Mouse (Mus musculus) midbrain, embryonic 12.5 days (tissue): ENCODE results near the gene Ugdh. TPM values are rescaled to one million over a fixed set of nuclear protein-coding genes. Genes with fewer than 3 reads are reported as not detected.
"Not testable (repeated sequence)": the region's sequence is repeated elsewhere in the genome, so short reads cannot be mapped to it uniquely, and the experiment has no call there.

Source experiments
- ATAC-seq: fragments of 200-750 bp; cut with Nextera tagmentation; 2 replicates; pipeline ENCODE4 v1.8.0; 2017; ENCODE audit warnings: low read depth, moderate TSS enrichment, moderate library complexity; ENCODE audit not compliant: low FRiP score
- H3K27ac ChIP-seq: fragments of 300-500 bp; sonication (generic); replicated peaks from 2 replicates; pipeline ENCODE4 v1.5.1; 2016; ENCODE audit warnings: mild to moderate bottlenecking
- H3K27me3 ChIP-seq: fragments of 300-500 bp; sonication (generic); 2 replicates; pipeline ENCODE4 v1.6.1; 2016; ENCODE audit warnings: mild to moderate bottlenecking
- H3K36me3 ChIP-seq: fragments of 300-500 bp; sonication (generic); 2 replicates; pipeline ENCODE4 v1.6.1; 2016
- H3K4me1 ChIP-seq: fragments of 300-500 bp; sonication (generic); 2 replicates; pipeline ENCODE4 v1.6.1; 2016
- H3K4me2 ChIP-seq: fragments of 300-500 bp; sonication (generic); replicated peaks from 2 replicates; pipeline ENCODE4 v1.6.1; 2016; ENCODE audit warnings: mild to moderate bottlenecking, moderate library complexity
- H3K4me3 ChIP-seq: fragments of 300-500 bp; sonication (generic); 2 replicates; pipeline ENCODE4 v1.5.1; 2016; ENCODE audit warnings: mild to moderate bottlenecking
- H3K9ac ChIP-seq: fragments of 300-500 bp; sonication (generic); replicated peaks from 2 replicates; pipeline ENCODE4 v1.6.1; 2016; ENCODE audit warnings: mild to moderate bottlenecking, moderate library complexity
- H3K9me3 ChIP-seq: fragments of 300-500 bp; sonication (generic); 2 replicates; pipeline ENCODE4 v1.6.1; 2016; ENCODE audit warnings: mild to moderate bottlenecking
- WGBS: fragments of 180-500 bp; shearing (Covaris S2); methylation state at CpG from one replicate; pipeline ENCODE4 v1.1.7; 2016; 5-methylcytosine and 5-hydroxymethylcytosine counted together
- polyA plus RNA-seq: library from polyadenylated mRNA; unstranded; fragments of >200 nt; fragmentation: Nextera tagmentation; extraction: Ambion mirVana; gene quantifications from 2 replicates; pipeline ENCODE4 v1.2.1, GENCODE M21; 2016

The Ugdh gene
- polyA plus RNA-seq, result 67.7 and 69.3 TPM in 2 replicates

GRCm38 (mm10) chr5:65435806-65436561 is at the start of gene Ugdh:
Gene Ugdh, minus strand, starts transcription at chr5:65435949.
- H3K9me3 ChIP-seq, result no peaks in the 10 kb centered on the region
- under 1% methylated on average over 51 of the region's 51 CpGs for WGBS
- H3K4me2 ChIP-seq, result peak within 1 kb of the TSS; percentile 62
- H3K27me3 ChIP-seq, result no peaks in the 10 kb centered on the region
- H3K9ac ChIP-seq, result peak within 1 kb of the TSS; percentile 81
- peak; percentile 98 for ATAC-seq
- H3K4me3 ChIP-seq, result peak within 1 kb of the TSS; percentile 85
- peaks cover 10% of the 10 kb centered on the region for H3K4me1 ChIP-seq
- H3K36me3 ChIP-seq, result no peaks in the 10 kb centered on the region
- peak within 1 kb of the TSS; percentile 75 for H3K27ac ChIP-seq

- no peak overlapping the region for H3K27ac ChIP-seq
- ATAC-seq, result no peak
- H3K4me3 ChIP-seq, result no peak overlapping the region
- WGBS, result 89% methylated on average over 4 of the region's 4 CpGs
- H3K4me1 ChIP-seq, result no peaks in the 10 kb centered on the region
- no peak overlapping the region for H3K9ac ChIP-seq
- no peaks in the 10 kb centered on the region for H3K36me3 ChIP-seq
- H3K4me2 ChIP-seq, result no peak overlapping the region
- H3K9me3 ChIP-seq, result no peaks in the 10 kb centered on the region
- H3K27me3 ChIP-seq, result no peaks in the 10 kb centered on the region
Observed at GRCm38 (mm10) chr5:65482996-65483395, 47.2 kb upstream of the Ugdh start.

- Histone ChIP-seq H3K4me1 (no peaks in the 10 kb centered on the region), H3K36me3 (no peaks in the 10 kb centered on the region), H3K9me3 (no peaks in the 10 kb centered on the region), H3K4me3 (no peak overlapping the region), H3K27ac (no peak overlapping the region), H3K27me3 (no peaks in the 10 kb centered on the region), H3K9ac (no peak overlapping the region), H3K4me2 (no peak overlapping the region)
- 87% methylated on average over 4 of the region's 4 CpGs for WGBS
- ATAC-seq, result no peak
Observed at GRCm38 (mm10) chr5:65480511-65480910, 44.8 kb upstream of the Ugdh start.

- no peaks in the 10 kb centered on the region for H3K4me1 ChIP-seq
- no peaks in the 10 kb centered on the region for H3K9me3 ChIP-seq
- no peak overlapping the region for H3K4me3 ChIP-seq
- H3K9ac ChIP-seq, result no peak overlapping the region
- no peak overlapping the region for H3K27ac ChIP-seq
- no peak overlapping the region for H3K4me2 ChIP-seq
- 90% methylated on average over 9 of the region's 9 CpGs for WGBS
- H3K36me3 ChIP-seq, result no peaks in the 10 kb centered on the region
- no peak for ATAC-seq
- no peaks in the 10 kb centered on the region for H3K27me3 ChIP-seq
Observed at GRCm38 (mm10) chr5:65479681-65480445, 44.1 kb upstream of the Ugdh start.

- no peak overlapping the region for H3K4me3 ChIP-seq
- H3K27ac ChIP-seq, result no peak overlapping the region
- H3K4me1 ChIP-seq, result no peaks in the 10 kb centered on the region
- H3K9me3 ChIP-seq, result no peaks in the 10 kb centered on the region
- whole genome bisulfite sequencing, result 64% methylated on average over 4 of the region's 4 CpGs
- no peak for ATAC-seq
- H3K36me3 ChIP-seq, result no peaks in the 10 kb centered on the region
- no peak overlapping the region for H3K9ac ChIP-seq
- H3K4me2 ChIP-seq, result no peak overlapping the region
- H3K27me3 ChIP-seq, result no peaks in the 10 kb centered on the region
Observed at GRCm38 (mm10) chr5:65478224-65478623, 42.5 kb upstream of the Ugdh start.

GRCm38 (mm10) chr5:65476739-65477138 is 41.0 kb upstream of the Ugdh start:
- ATAC-seq, H3K4me3 ChIP-seq, H3K36me3 ChIP-seq, H3K27ac ChIP-seq, H3K4me1 ChIP-seq, H3K4me2 ChIP-seq, H3K9me3 ChIP-seq, H3K27me3 ChIP-seq, H3K9ac ChIP-seq: not testable (repeated sequence)
- 95% methylated on average over 4 of the region's 4 CpGs for WGBS

- no peak overlapping the region for H3K4me2 ChIP-seq
- ATAC-seq, result no peak
- H3K4me3 ChIP-seq, result no peak overlapping the region
- no peak overlapping the region for H3K9ac ChIP-seq
- H3K4me1 ChIP-seq, result no peaks in the 10 kb centered on the region
- H3K9me3 ChIP-seq, result no peaks in the 10 kb centered on the region
- H3K27me3 ChIP-seq, result no peaks in the 10 kb centered on the region
- H3K27ac ChIP-seq, result no peak overlapping the region
- H3K36me3 ChIP-seq, result no peaks in the 10 kb centered on the region
- WGBS, result 84% methylated on average over 2 of the region's 2 CpGs
Observed at GRCm38 (mm10) chr5:65475806-65476205, 40.1 kb upstream of the Ugdh start.

GRCm38 (mm10) chr5:65469766-65470165 is 34.0 kb upstream of the Ugdh start:
- no peak overlapping the region for H3K9ac ChIP-seq
- no peak overlapping the region for H3K27ac ChIP-seq
- H3K27me3 ChIP-seq, result no peaks in the 10 kb centered on the region
- no peaks in the 10 kb centered on the region for H3K4me1 ChIP-seq
- H3K4me3 ChIP-seq, result no peak overlapping the region
- peaks cover 25% of the 10 kb centered on the region for H3K36me3 ChIP-seq
- WGBS, result 94% methylated on average over 6 of the region's 6 CpGs
- H3K9me3 ChIP-seq, result no peaks in the 10 kb centered on the region
- H3K4me2 ChIP-seq, result no peak overlapping the region
- no peak for ATAC-seq

- H3K36me3 ChIP-seq, result peaks cover 25% of the 10 kb centered on the region
- H3K4me3 ChIP-seq, result no peak overlapping the region
- H3K27ac ChIP-seq, result no peak overlapping the region
Observed at GRCm38 (mm10) chr5:65466911-65467310, 31.2 kb upstream of the Ugdh start.

GRCm38 (mm10) chr5:65460361-65460760 is 24.6 kb upstream of the Ugdh start:
- H3K27ac ChIP-seq, result no peak overlapping the region
- H3K36me3 ChIP-seq, result no peaks in the 10 kb centered on the region
- H3K27me3 ChIP-seq, result no peaks in the 10 kb centered on the region
- no peak overlapping the region for H3K9ac ChIP-seq
- H3K4me3 ChIP-seq, result no peak overlapping the region
- 89% methylated on average over 14 of the region's 14 CpGs for WGBS
- H3K4me1 ChIP-seq, result no peaks in the 10 kb centered on the region
- ATAC-seq, result no peak
- no peaks in the 10 kb centered on the region for H3K9me3 ChIP-seq
- no peak overlapping the region for H3K4me2 ChIP-seq

More at GRCm38 (mm10) chr5:65466911-65467310, 31.2 kb upstream of the Ugdh start:
- 87% methylated on average over 3 of the region's 3 CpGs for WGBS
- Histone ChIP-seq H3K4me1 (no peaks in the 10 kb centered on the region), H3K4me2 (no peak overlapping the region), H3K9me3 (no peaks in the 10 kb centered on the region), H3K9ac (no peak overlapping the region), H3K27me3 (no peaks in the 10 kb centered on the region)
- ATAC-seq, result no peak

- no peaks in the 10 kb centered on the region for H3K9me3 ChIP-seq
- no peaks in the 10 kb centered on the region for H3K36me3 ChIP-seq
- H3K9ac ChIP-seq, result no peak overlapping the region
- H3K4me2 ChIP-seq, result no peak overlapping the region
- no peaks in the 10 kb centered on the region for H3K4me1 ChIP-seq
- H3K27me3 ChIP-seq, result no peaks in the 10 kb centered on the region
- 97% methylated on average over 3 of the region's 3 CpGs for WGBS
- no peak overlapping the region for H3K27ac ChIP-seq
- H3K4me3 ChIP-seq, result no peak overlapping the region
- ATAC-seq, result no peak
Observed at GRCm38 (mm10) chr5:65459454-65459853, 23.7 kb upstream of the Ugdh start.

GRCm38 (mm10) chr5:65457846-65458245 is 22.1 kb upstream of the Ugdh start:
- Histone ChIP-seq H3K27me3 (no peaks in the 10 kb centered on the region), H3K9me3 (no peaks in the 10 kb centered on the region), H3K27ac (no peak overlapping the region), H3K4me3 (no peak overlapping the region), H3K36me3 (no peaks in the 10 kb centered on the region), H3K9ac (no peak overlapping the region), H3K4me1 (no peaks in the 10 kb centered on the region), H3K4me2 (no peak overlapping the region)
- WGBS, result 77% methylated on average over 5 of the region's 5 CpGs
- ATAC-seq, result no peak
